Comparison of ENCODE assay signal across 8 mouse cellular contexts in genomic region chr4:45407703-45408334, GRCm38 (mm10). TPM values are rescaled to one million over a fixed set of nuclear protein-coding genes. Genes with fewer than 3 reads are reported as not detected.
A peak's percentile ranks its signal among the peaks of the same experiment; 100 is the strongest.
DNase-seq lines count a peak whose midpoint lies in the region; ATAC-seq lines count a peak whose summit lies in the region.

No protein-coding gene starts in this region.

- intact Hi-C loops in heart, postnatal 25 days (cut with DNase I), result loop anchor here (5.0 to 10.0 kb wide), 3 partner anchors 66 to 396 kb away; partner anchors contain the start of genes Dcaf10, Exosc3, Fbxo10 and Zbtb5

- peak overlapping the region; percentile 85 to 95 for H3K4me3 ChIP-seq in heart, embryonic 14.5 days (ENCODE audit: control insufficient read depth in 1 of 2, insufficient read depth in 1 of 2, low read depth in 1 of 2, low read length in 2 of 2)
- peak overlapping the region; percentile 96 for H3K4me3 ChIP-seq in forebrain, embryonic 11.5 days (ENCODE audit: low read depth, low read length)
- peak overlapping the region; percentile 94 for H3K4me3 ChIP-seq in kidney, embryonic 16.5 days (ENCODE audit: low read length)
- H3K4me3 ChIP-seq in midbrain, embryonic 14.5 days (replicated peaks; ENCODE audit: low read depth, low read length), result peak overlapping the region; percentile 98

- H3K36me3 ChIP-seq in heart, embryonic 14.5 days (ENCODE audit: control insufficient read depth, insufficient read depth, low read length), result peaks cover 17% of the 10 kb centered on the region
- H3K36me3 ChIP-seq in forebrain, embryonic 11.5 days (ENCODE audit: control insufficient read depth, insufficient read depth, low read length), result peaks cover 4% of the 10 kb centered on the region; the same call in 1 of the 2 replicates
- H3K36me3 ChIP-seq in kidney, embryonic 16.5 days (ENCODE audit: insufficient read depth, low read length), result peaks cover 14% of the 10 kb centered on the region
- peaks cover 19% of the 10 kb centered on the region for H3K36me3 ChIP-seq in midbrain, embryonic 14.5 days (ENCODE audit: control insufficient read depth, insufficient read depth, low read length)

- H3K4me2 ChIP-seq in heart, embryonic 14.5 days (ENCODE audit: low read length), result peak overlapping the region; percentile 89
- H3K4me2 ChIP-seq in forebrain, embryonic 11.5 days (ENCODE audit: low read depth, low read length, severe bottlenecking), result peak overlapping the region; percentile 61
- H3K4me2 ChIP-seq in kidney, embryonic 16.5 days (replicated peaks; ENCODE audit: low read depth, low read length), result peak overlapping the region; percentile 86
- H3K4me2 ChIP-seq in midbrain, embryonic 14.5 days (ENCODE audit: low read length), result peak overlapping the region; percentile 57

- peaks cover 16 to 38% of the 10 kb centered on the region in 2 experiments for H3K4me1 ChIP-seq in heart, embryonic 14.5 days (ENCODE audit: control insufficient read depth in 2 of 2, insufficient read depth in 2 of 2, low read length in 2 of 2)
- peaks cover 13% of the 10 kb centered on the region for H3K4me1 ChIP-seq in forebrain, embryonic 11.5 days (replicated peaks; ENCODE audit: control insufficient read depth, insufficient read depth, low read length)
- H3K4me1 ChIP-seq in kidney, embryonic 16.5 days (ENCODE audit: insufficient read depth, low read length), result peaks cover 29% of the 10 kb centered on the region
- peaks cover 23% of the 10 kb centered on the region for H3K4me1 ChIP-seq in midbrain, embryonic 14.5 days (ENCODE audit: control insufficient read depth, insufficient read depth, low read length)

- peak overlapping the region; percentile 98 for H3K9ac ChIP-seq in heart, embryonic 14.5 days (ENCODE audit: low read length)
- H3K9ac ChIP-seq in forebrain, embryonic 11.5 days (ENCODE audit: low read length), result peak overlapping the region; percentile 97
- peak overlapping the region; percentile 99 for H3K9ac ChIP-seq in kidney, embryonic 16.5 days (replicated peaks; ENCODE audit: low read length)
- H3K9ac ChIP-seq in midbrain, embryonic 14.5 days (replicated peaks; ENCODE audit: low read length), result peak overlapping the region; percentile 96

- no peak for ATAC-seq in heart, embryonic 14.5 days (ENCODE audit: insufficient number of reproducible peaks, insufficient read depth, low FRiP score, low read depth)
- no peak; the same call in 1 of the 2 replicates for ATAC-seq in forebrain, embryonic 11.5 days (replicated peaks; ENCODE audit: low FRiP score)
- peak; percentile 14; the same call in 1 of the 2 replicates for ATAC-seq in kidney, embryonic 16.5 days (ENCODE audit: low FRiP score, low TSS enrichment)
- peak; percentile 9; the same call in 1 of the 2 replicates for ATAC-seq in midbrain, embryonic 14.5 days (ENCODE audit: low FRiP score, low TSS enrichment)

- H3K9me3 ChIP-seq in heart, embryonic 14.5 days (ENCODE audit: control insufficient read depth, low read length), result no peaks in the 10 kb centered on the region
- no peaks in the 10 kb centered on the region for H3K9me3 ChIP-seq in forebrain, embryonic 11.5 days (ENCODE audit: control insufficient read depth, low read length)
- H3K9me3 ChIP-seq in kidney, embryonic 16.5 days (ENCODE audit: low read length), result no peaks in the 10 kb centered on the region
- no peaks in the 10 kb centered on the region for H3K9me3 ChIP-seq in midbrain, embryonic 14.5 days (ENCODE audit: control insufficient read depth, low read length)

- DNase-seq in heart, postnatal 25 days (ENCODE audit: low spot score), result no peak
- peak; percentile 22 for DNase-seq in T-cell, adult 2 months (ENCODE audit: low spot score)
- DNase-seq in forebrain, embryonic 11.5 days (ENCODE audit: low spot score), result no peak
- peak; percentile 59 for DNase-seq in midbrain, embryonic 14.5 days
- no peak for DNase-seq in ovary, adult 18-20 months (ENCODE audit: low spot score)
- no peak for DNase-seq in layer of hippocampus, adult 18-20 months (ENCODE audit: low spot score in 2 of 2)

- peak overlapping the region; percentile 81 to 92; a peak in 3 of 4 replicates for H3K27ac ChIP-seq in heart, embryonic 14.5 days (replicated peaks in 1 of 2; ENCODE audit: control insufficient read depth in 1 of 2, insufficient read depth in 1 of 2, low read depth in 2 of 2, low read length in 2 of 2)
- peak overlapping the region; percentile 87; the same call in 1 of the 2 replicates for H3K27ac ChIP-seq in forebrain, embryonic 11.5 days (ENCODE audit: low read depth, low read length)
- H3K27ac ChIP-seq in kidney, embryonic 16.5 days (ENCODE audit: low read length), result peak overlapping the region; percentile 92
- H3K27ac ChIP-seq in midbrain, embryonic 14.5 days (replicated peaks; ENCODE audit: low read depth, low read length), result peak overlapping the region; percentile 92

- no peaks in the 10 kb centered on the region for H3K27me3 ChIP-seq in heart, embryonic 14.5 days (ENCODE audit: control insufficient read depth, insufficient read depth, low read length)
- H3K27me3 ChIP-seq in forebrain, embryonic 11.5 days (ENCODE audit: control insufficient read depth, insufficient read depth, low read length), result no peaks in the 10 kb centered on the region
- H3K27me3 ChIP-seq in kidney, embryonic 16.5 days (ENCODE audit: insufficient read depth, low read length), result no peaks in the 10 kb centered on the region
- H3K27me3 ChIP-seq in midbrain, embryonic 14.5 days (ENCODE audit: control insufficient read depth, insufficient read depth, low read length), result no peaks in the 10 kb centered on the region

- WGBS in heart, embryonic 14.5 days, result 1% methylated on average over 19 of the region's 19 CpGs
- WGBS in forebrain, embryonic 11.5 days, result 2% methylated on average over 19 of the region's 19 CpGs
- WGBS in kidney, embryonic 16.5 days, result 2% methylated on average over 19 of the region's 19 CpGs
- under 1% methylated on average over 19 of the region's 19 CpGs for WGBS in midbrain, embryonic 14.5 days

RNA-seq across cellular contexts. Expression of gene Slc25a51, which starts 0.7 kb away (rescaled TPM):
- 74.9 and 77.2 TPM in 2 replicates for polyA plus RNA-seq in heart, embryonic 14.5 days (2014; fragmentation: Nextera tagmentation; extraction: Ambion mirVana)
- total RNA-seq in heart, postnatal 25 days (2021), result 100 to 1,000 TPM; 105 to 128 TPM
- 79.4 and 87.0 TPM in 2 replicates for polyA plus RNA-seq in forebrain, embryonic 11.5 days (2014; fragmentation: Nextera tagmentation; extraction: Ambion mirVana)
- polyA plus RNA-seq in kidney, embryonic 16.5 days (2015; fragmentation: Nextera tagmentation; extraction: Ambion mirVana), result 70.6 and 81.9 TPM in 2 replicates
- polyA plus RNA-seq in midbrain, embryonic 14.5 days (2014; fragmentation: Nextera tagmentation; extraction: Ambion mirVana), result 79.5 and 83.4 TPM in 2 replicates
- total RNA-seq in layer of hippocampus, adult 18-20 months (2021), result 100 to 1,000 TPM; 131 to 133 TPM

Comparison
In these comparisons a context has a peak if more than half of its experiments do, and no peak if none do; other contexts are left out.
1. ATAC-seq: peak in kidney, embryonic 16.5 days (single experiment) and midbrain, embryonic 14.5 days (single experiment); none in heart, embryonic 14.5 days (single experiment) and forebrain, embryonic 11.5 days (single experiment).
2. DNase-seq: peak in T-cell, adult 2 months (single experiment) and midbrain, embryonic 14.5 days (single experiment); none in heart, postnatal 25 days (single experiment), forebrain, embryonic 11.5 days (single experiment), ovary, adult 18-20 months (single experiment) and layer of hippocampus, adult 18-20 months (0 of 2).
3. Peak in every context shown above with its lines, with median percentiles within 50 percentile points of each other: H3K27ac ChIP-seq, H3K4me2 ChIP-seq, H3K4me3 ChIP-seq and H3K9ac ChIP-seq.